Mouse (Mus musculus): ENCODE measurements around the gene Ccnyl1.
A peak's percentile ranks its signal among the peaks of the same experiment; 100 is the strongest.
"Not testable (repeated sequence)": the region's sequence is repeated elsewhere in the genome, so short reads cannot be mapped to it uniquely, and the experiment has no call there.

Gene Ccnyl1

DNA sequence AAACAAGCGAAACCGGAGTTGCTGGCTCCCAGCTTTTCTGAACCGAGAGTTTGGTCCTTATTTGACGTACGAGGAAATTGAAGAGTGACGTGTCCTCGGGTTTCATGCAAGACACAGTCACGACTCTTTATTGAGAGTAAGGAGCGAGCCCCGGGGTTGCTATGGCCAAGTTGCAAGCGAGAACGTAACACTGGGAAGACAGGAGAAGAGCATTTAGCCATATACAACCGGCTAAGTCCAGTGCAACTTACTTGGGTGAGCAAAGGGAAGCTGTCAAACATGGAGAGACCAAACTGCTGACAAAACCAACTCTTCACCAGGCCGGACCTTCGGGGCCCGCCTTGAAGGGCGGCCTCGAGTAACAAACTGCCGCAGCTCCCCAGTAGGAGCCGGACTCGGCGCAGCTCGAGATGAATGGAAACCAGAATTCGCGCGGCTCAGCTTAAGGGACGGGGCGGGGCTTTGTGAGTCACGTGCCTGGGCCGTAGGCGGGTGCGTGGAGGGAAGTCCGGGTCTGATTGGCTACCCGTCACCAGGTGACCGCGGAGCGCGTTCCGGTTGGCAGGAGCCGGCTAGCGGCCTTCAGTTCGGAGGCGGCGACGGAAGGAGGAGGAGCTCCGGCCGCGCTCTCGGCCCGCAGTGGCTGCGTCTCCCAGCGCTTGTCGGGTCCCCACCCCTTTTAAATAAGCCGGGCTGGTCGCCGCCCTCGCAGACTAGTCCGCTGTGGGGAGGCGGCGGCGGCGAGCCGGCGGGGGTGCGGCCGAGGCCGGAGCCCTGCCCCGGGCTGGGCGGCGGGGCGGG lies at the start of gene Ccnyl1:
TSS of gene Ccnyl1 (plus strand) at position 243 of the 801 bp plus-strand sequence.
- peak; percentile 91 for DNase-seq (ENCODE audit: extremely low spot score, low read depth, low spot score)

DNA sequence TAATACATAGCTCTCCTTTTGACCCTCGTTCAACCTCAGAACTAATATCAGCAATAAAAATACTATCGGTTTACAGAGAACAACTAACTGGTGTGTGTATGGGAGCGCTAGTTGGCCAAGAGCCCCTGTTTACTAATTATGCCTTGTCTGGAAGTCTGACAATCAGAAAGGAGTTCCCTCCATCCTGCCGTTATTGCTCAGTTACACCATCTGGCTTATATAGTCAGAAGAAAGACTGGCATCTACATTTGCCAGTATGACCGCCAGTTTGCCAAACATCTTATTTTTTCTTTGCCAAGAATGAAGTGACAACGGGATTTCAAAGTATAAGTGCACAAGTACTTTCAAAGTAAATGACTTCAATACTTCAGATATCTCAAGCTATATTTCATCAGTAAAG lies 49.2 kb upstream of the Ccnyl1 start:
- DNase-seq (ENCODE audit: extremely low spot score, low read depth, low spot score): no peak

DNA sequence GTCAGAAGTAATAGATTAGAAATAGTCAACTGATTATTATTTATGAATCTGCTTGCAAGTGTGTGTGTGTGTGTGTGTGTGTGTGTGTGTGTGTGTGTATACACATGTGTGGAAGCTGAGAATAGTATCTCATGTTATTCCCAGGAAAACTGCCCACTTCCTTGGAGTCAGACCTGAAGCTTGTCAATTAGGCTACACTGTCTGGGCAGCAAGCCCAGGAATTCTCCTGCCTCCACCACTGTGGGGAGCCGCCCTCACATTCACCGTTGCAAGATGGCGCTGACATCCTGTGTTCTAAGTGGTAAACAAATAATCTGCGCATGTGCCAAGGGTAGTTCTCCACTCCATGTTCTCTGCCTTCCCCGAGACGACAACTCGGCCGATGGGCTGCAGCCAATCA lies 47.7 kb upstream of the Ccnyl1 start:
- not testable (repeated sequence) for DNase-seq (ENCODE audit: extremely low spot score, low read depth, low spot score)

DNA sequence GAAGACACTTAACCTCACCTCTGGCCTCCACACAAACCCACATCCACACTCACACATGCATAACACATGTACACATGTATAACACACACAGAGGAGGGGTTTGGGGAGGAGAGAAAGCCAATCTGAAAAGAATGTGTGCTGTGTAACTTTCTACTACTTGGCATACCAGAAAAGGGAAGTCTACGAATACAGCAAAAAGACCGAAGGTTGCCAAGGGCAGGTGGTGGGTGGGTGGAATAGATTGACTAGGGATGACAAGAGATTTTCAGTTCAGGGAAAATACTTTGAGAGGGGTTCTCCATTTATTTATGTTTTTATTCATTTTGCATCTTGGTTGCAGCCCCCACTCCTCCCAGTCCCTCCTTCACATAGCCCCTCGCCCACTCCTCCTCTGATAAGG lies 45.7 kb upstream of the Ccnyl1 start:
- no peak for DNase-seq (ENCODE audit: extremely low spot score, low read depth, low spot score)

DNA sequence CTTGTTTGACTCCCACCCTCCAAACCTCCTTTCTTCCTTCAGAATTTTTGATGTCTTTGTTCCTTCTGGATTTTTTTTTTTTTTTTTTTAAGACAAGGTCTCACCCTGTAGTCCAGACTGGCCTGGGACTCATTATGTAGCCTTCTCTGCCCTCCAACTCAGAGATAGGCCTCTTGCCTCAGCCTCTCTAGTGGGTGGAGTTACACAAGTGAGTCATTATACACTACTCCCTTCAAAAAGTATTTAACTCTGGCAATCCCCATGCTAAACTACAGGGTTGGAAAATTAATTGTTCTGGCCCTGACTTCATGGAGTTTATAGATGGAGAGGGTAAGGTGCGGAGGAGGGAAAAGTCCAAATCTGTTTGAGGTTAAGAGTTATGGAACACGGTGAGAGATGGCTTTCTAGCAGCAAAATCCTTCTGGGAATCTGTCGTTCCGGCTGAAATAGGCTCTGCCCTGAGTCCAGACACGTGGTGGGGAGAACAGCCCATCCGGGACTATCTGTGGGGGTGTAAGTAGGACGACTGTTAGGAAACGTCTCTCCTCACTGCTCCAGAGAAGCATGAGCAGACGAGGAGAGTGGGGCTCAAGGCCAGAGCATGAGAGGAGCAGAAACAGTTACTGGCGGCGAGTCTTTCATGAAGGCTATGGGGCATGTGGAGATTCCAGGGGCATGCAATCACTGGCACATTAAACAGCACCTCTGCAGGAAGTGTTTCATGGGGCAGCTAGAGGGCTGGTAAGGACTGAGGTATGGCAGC lies 40.7 kb upstream of the Ccnyl1 start:
- DNase-seq (ENCODE audit: extremely low spot score, low read depth, low spot score): no peak

DNA sequence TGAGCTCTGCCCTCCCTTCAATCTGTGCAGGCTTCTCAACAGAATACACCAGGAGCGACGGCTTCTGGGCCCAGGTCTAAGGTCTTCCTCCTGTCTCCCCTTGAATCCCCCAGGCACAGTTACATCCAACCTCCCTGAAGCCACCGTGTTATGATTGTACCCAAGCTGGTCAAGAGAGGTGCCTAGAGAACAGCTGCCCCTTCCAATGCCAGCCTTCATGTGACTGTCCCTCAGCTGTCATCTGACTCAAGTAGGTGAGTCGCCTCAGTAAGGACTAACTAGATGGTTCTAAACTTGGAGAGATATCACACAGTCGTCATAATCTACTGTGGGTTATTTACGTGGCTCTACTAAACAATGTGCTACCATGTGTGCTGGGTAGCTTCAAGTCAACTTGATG lies 36.6 kb upstream of the Ccnyl1 start:
- DNase-seq (ENCODE audit: extremely low spot score, low read depth, low spot score): no peak

DNA sequence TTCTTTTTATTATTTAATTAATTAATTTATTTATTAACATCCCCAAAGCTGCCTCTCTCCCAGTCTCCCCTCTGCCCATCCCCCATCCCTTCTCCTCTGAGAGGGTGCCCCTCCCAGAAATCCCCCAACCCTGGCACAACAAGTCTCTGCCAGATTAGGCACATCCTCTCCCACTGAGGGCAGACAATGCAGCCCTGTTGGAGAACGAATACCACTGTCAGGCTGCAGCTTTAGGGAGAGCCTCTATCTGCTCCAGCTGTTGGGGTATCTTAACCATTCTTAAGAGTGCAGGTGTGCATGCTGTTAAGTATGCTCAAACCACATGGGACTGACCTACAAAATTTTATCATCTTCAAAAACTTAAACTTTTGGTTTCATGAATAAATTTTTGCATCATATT lies 34.8 kb upstream of the Ccnyl1 start:
- DNase-seq (ENCODE audit: extremely low spot score, low read depth, low spot score): no peak

DNA sequence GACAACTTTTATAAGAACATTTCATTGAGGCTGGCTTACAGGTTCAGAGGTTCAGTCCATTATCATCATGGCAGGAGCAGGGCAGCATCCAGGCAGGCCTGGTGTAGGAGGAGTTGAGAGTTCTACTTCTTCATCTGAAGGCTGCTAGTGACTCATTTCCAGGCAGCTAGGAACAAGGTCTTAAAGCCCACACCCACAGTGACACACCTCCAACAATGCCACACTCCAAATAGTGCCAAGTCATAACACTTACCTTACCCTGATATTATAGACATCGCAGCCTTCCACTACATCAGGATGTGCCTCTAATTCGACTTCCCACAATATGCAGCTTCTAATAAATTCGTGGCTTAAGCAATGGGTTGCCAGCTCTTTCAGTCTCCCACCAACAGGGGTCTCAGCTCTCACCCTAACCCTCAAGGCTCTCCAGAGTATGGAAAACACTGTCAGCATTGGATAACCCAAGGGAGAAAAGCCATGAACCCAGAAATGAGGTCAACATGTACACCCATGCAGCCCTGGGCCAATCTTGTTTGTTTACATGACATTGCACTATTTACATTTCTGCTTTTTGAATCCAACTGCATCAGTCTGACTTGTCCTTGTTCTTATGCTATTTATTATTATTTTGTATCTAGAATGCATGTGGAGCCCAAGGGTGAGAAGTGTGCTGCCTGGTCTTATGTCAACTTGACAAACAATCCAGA lies 33.7 kb upstream of the Ccnyl1 start:
- no peak for DNase-seq (ENCODE audit: extremely low spot score, low read depth, low spot score)

DNA sequence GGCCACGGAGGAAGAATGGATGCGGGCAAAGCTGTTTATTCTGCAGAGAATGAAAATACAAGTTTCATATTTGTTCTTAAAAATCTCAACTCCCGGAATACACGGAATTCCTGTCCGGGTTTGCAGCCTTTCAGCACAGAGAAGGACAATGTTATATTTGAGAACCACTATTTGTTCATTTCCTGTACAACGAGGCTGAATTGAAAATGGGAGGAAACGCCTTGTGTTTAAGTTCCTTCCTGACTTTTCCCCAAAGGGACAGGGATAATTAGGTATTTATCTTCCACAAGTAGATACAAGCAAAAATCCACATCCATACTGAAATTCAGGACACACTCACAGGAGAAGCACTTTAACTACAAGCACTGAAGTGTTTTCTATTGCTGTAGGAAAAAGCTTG lies 31.4 kb upstream of the Ccnyl1 start:
- DNase-seq (ENCODE audit: extremely low spot score, low read depth, low spot score): no peak

DNA sequence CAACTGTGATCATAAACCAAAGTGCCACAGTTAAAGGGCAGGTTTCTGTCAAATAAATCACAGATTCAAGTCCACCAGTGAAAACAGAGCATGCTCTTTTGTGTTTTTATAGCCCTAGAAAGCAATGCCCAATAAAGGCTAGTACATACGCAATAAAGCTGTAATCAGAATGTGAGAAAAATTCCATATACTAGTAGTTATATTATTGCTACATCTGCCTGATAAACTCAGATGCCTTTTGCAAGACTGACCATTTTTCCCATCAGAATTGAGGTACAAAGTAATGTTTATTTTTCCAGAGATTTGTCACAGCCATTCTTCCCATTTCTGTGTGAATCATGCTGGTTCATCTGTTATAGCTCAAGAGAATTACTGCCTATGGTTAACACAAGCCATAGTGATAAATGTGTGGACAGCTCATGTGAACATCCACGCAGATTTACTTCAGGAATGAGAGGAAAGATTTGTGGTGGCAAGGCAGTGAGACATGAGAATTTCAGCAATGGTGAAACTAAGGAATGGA lies 23.1 kb upstream of the Ccnyl1 start:
- DNase-seq (ENCODE audit: extremely low spot score, low read depth, low spot score): no peak

DNA sequence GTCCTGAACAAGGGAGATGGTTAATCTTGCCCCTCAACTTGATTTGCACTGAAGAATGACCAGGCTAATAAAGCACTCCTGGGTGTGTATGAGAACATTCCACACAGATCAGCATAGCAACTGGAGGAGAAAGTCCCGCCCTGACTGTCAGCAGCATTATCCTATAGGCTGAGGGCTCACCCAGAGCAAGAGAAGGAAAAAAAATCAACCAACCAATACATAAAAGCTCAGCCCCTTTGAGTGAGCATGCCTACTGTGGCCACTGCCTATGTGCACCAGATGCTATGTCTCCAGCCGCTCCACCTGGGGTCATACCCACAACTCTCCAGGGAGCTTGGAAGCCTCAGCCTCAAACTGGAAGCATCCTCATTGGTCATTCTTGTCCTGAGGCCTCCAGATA lies 20.8 kb upstream of the Ccnyl1 start:
- no peak for DNase-seq (ENCODE audit: extremely low spot score, low read depth, low spot score)

DNA sequence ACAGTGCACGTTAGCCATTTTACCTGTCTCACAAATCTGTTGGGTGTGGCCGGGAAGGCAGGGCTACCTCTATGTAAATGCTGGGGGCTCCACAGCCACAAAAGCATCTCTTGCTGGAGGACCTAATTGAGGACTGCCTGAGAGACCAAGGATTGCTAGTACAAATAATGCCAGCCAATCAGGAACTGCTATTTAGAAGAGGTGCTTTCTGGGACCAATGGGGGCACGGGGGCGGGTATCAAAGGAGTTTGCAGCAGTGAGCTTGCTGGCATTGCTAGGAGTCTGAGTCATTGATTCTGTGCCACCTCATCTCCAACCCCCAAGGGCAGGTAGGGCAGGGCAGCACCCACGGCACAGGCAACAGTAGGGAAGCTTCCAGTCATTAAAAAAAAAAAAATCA lies 16.3 kb upstream of the Ccnyl1 start:
- no peak for DNase-seq (ENCODE audit: extremely low spot score, low read depth, low spot score)

DNA sequence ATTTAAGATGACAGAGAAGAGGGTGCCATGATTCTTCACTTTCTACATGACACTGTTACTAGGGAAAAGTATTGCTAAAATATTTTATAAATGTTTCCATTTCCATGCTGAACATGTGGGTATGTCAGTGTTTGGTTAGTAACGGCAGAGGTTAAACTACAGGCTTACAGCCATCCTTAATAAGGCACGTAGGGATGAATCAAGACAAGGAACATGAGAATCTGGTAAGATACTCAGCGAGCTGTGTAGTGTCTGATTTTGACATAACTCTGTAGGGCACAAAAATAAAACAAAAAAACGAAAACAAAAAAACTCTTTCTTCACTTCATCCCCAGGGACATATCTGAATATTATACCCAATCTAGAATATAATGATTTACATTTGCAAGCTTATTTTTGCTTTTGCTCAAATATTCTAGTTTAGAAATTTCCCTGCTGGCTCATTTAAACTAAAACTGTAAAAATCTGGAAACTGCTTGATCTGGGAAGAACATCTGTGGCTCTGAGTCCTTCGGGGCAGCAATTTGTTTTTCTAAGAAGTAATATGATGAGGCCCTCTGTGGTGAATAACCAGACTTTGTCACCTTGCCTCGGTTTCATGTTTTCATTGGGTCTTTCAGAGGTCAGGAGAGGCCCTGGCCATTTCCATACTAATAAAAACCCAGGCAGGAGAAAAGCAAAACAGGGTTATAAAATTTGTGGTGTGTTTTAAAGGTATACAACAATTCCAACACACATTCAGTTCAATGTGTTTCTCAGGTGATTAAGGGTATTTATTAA lies 14.0 kb upstream of the Ccnyl1 start:
- no peak for DNase-seq (ENCODE audit: extremely low spot score, low read depth, low spot score)

DNA sequence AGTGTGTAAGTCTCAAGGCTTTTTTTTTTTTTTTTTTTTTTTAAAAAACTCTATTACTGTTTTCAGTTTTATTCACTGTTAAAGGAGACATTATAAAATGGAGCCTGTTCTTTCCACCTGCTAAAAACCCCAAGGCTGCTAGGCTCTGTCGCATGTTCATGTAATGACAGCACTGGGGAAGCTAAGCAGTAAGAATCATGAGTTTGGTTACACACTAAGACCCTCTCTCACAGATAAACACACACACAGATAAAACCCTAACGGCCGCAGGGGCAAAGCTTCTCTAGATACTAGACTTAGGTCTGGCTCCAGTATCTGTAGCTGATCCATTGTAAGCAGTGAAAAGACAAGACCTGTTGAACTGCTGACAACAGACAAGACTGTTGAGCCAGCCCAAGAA lies 8.8 kb upstream of the Ccnyl1 start:
- no peak for DNase-seq (ENCODE audit: extremely low spot score, low read depth, low spot score)

DNA sequence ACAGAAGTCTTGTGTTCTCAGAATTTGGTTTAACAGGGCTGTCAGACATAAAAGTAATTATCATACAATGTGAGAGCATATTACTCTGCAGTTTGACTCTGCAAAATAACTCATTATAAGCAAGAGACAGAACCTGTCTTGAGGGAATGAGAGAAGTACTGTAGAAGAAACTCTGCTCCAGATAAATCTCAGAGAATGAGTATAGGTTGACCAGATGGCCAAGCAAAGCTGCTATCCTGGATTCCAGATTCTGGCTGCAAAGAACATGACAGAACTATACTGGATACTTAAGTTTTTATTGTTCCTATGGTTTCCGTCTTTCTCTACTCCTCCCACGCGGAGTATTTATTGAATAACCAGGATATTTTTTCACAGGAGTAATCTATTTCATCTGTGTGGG lies 7.2 kb upstream of the Ccnyl1 start:
- DNase-seq (ENCODE audit: extremely low spot score, low read depth, low spot score): no peak

DNA sequence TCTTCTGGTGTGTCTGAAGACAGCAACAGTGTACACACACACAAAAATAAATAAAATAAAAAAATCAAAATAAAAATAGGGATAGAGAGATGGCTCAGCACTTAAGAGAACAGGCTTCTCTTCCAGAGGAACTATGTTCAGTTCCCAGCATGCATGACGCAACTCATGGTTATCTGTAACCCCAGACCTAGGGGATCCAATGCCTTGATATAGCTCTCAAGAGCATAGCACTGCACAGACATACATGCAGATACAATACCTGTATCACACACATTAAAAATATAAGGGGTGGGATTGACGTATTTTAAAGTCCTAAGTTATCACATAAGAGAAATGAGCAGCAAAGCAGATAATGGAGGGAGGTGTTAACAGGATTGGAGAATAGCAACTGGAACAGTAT lies 5.8 kb upstream of the Ccnyl1 start:
- DNase-seq (ENCODE audit: extremely low spot score, low read depth, low spot score): no peak

DNA sequence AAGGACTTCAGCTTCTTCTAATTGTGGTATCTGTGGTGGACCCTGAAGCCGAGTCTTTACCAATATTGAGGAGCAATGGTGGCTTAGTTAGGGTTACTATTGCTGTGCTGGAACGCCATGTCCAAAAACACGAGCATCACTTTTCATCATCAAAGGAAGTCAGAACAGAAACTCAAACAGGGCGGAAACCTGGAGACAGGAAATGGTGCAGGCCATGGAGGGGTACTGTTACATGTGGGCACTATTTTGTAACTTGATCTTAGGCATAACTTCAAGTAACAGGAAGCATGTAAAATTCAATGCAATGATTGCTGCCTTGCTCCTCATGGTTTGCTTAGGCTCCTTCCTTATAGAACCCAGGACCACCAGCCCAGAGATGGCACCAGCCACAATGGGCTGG lies 2.2 kb upstream of the Ccnyl1 start:
- DNase-seq (ENCODE audit: extremely low spot score, low read depth, low spot score): no peak

DNA sequence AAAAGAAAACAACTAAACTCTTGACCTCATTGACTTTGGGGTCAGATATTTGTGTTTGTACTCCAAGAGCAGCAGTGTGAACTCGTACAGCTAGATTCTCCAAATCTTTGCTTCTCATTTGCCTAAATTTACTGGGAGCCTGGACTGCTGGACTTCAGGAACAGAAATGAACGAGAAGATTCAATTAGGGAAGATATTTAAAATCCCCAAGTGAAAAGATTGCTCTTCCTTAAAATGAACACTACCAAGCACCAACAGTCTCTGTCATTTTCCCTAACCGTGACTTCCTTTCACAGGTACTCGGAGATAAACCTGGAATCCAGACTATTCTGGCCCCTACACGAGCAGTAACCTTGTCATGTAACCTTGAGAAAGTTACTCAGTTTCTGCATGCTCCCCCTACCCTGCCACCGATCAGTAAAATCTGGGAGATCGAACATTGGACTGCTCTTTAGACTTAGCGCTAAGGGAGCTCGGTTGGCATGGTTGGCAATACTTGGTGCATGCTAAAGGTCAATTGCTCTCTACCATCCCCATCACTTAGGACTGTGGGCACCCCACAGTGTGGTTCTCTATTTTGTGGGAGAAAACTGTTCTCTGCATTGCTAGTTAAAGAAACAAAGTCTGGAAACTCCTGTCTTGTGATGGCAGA lies 568 bp upstream of the Ccnyl1 start:
- no peak for DNase-seq (ENCODE audit: extremely low spot score, low read depth, low spot score)

DNA sequence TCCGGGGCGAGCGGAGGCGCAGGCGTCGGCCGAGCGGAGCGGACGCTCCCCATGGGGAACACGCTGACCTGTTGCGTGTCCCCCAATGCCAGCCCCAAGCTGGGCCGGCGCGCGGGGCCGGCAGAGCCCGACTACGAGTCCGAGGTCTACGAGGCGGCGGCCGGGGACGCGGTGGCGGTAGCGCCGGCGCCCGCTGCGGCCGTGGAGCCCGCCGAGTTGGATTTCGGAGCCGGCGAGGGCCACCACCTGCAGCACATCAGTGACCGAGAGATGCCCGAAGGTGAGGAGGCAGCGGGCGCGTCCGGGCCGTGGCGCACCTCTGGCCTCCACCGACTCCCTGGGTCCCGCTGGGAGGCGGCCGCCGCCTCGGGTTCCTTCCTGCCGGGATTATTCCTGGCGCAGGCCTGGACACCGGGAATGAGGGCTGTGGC lies 881 bp downstream of the Ccnyl1 start:
- DNase-seq (ENCODE audit: extremely low spot score, low read depth, low spot score): no peak

DNA sequence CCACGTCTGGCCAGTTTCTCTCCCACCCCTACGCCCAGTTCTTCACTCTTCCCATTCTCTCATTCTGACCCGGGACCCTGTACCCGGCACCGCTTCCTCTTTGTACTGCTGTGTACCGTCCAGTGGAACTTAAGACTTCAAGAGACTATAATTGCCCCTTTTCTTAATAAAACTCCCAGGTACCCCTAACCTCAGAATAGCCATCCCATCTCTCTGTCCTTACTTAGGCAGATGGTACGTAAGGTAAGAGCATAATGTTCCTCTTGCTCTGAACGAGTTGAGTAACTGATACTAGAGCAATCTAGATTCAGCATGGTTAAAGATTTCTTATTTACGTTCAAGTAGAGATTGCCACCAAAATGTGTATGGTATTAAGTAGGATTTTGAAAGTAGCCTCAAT lies 1.3 kb downstream of the Ccnyl1 start:
- DNase-seq (ENCODE audit: extremely low spot score, low read depth, low spot score): no peak
